Mouse (Mus musculus) liver, adult 2 months (tissue): Measurements from ENCODE around the gene Fbln2. TPM values are rescaled to one million over a fixed set of nuclear protein-coding genes. Genes with fewer than 3 reads are reported as not detected.

Source experiments
- DNase-seq: peaks from one replicate; pipeline ENCODE4 v3.0.0-alpha.2; 2011; ENCODE audit warnings: low read depth, low spot score; ENCODE audit errors: extremely low read depth
- H3K27ac ChIP-seq: fragments of 200-500 bp; replicated peaks from 2 replicates; pipeline ENCODE4 v1.5.1; 2012; ENCODE audit warnings: low read depth, mild to moderate bottlenecking, control low read depth, inconsistent platforms, low read length; ENCODE audit not compliant: insufficient read depth
- H3K27me3 ChIP-seq: fragments of 200-500 bp; 2 replicates; pipeline ENCODE4 v1.6.1; 2012; ENCODE audit warnings: mild to moderate bottlenecking, moderate library complexity, low read length, inconsistent platforms; ENCODE audit not compliant: control insufficient read depth, insufficient read depth
- H3K36me3 ChIP-seq: fragments of 200-500 bp; 2 replicates; pipeline ENCODE4 v1.6.1; 2012; ENCODE audit warnings: low read length, inconsistent platforms; ENCODE audit not compliant: control insufficient read depth, insufficient read depth
- H3K4me1 ChIP-seq: fragments of 200-500 bp; 2 replicates; pipeline ENCODE4 v1.6.1; 2011; ENCODE audit warnings: low read length; ENCODE audit not compliant: control insufficient read depth, insufficient read depth
- H3K4me3 ChIP-seq: fragments of 200-500 bp; 2 replicates; pipeline ENCODE4 v1.5.1; 2011; ENCODE audit warnings: low read depth, mild to moderate bottlenecking, control low read depth, low read length, moderate library complexity; ENCODE audit not compliant: insufficient read depth
- H3K79me2 ChIP-seq: fragments of 200-500 bp; 2 replicates; pipeline ENCODE4 v1.6.1; 2012; ENCODE audit warnings: inconsistent platforms, mild to moderate bottlenecking, low read length, moderate library complexity; ENCODE audit not compliant: control insufficient read depth, insufficient read depth
- H3K9ac ChIP-seq: fragments of 200-500 bp; 2 replicates; pipeline ENCODE4 v1.6.1; 2012; ENCODE audit warnings: low read depth, mild to moderate bottlenecking, control low read depth, inconsistent platforms, low read length
- CTCF ChIP-seq: fragments of 200-500 bp; IDR thresholded peaks from 2 replicates; pipeline ENCODE4 v1.5.1; 2011; ENCODE audit warnings: low read depth, low read length, control low read depth
- POLR2A ChIP-seq: fragments of 200-500 bp; IDR thresholded peaks from 2 replicates; pipeline ENCODE4 v1.6.1; 2011; ENCODE audit warnings: low read length, control low read depth; ENCODE audit not compliant: insufficient read depth; ENCODE audit errors: extremely low read depth
- WGBS: fragments of 180-500 bp; shearing (Covaris S2); methylation state at CpG from one replicate; pipeline ENCODE4 v1.1.7; 2018; 5-methylcytosine and 5-hydroxymethylcytosine counted together
- polyA plus RNA-seq: library from polyadenylated mRNA; depleted of rRNA; stranded (reverse); fragments of >200 nt; gene quantifications from 2 replicates; pipeline ENCODE4 v1.2.3, GENCODE M21; 2012
- total RNA-seq: library from RNA; depleted of rRNA; stranded (reverse); fragments of >200 nt; gene quantifications from 2 replicates; pipeline ENCODE4 v1.2.3, GENCODE M21; 2014

Gene Fbln2
- total and polyA plus RNA-seq, 2 experiments: 1.4 to 3.5 TPM

DNA sequence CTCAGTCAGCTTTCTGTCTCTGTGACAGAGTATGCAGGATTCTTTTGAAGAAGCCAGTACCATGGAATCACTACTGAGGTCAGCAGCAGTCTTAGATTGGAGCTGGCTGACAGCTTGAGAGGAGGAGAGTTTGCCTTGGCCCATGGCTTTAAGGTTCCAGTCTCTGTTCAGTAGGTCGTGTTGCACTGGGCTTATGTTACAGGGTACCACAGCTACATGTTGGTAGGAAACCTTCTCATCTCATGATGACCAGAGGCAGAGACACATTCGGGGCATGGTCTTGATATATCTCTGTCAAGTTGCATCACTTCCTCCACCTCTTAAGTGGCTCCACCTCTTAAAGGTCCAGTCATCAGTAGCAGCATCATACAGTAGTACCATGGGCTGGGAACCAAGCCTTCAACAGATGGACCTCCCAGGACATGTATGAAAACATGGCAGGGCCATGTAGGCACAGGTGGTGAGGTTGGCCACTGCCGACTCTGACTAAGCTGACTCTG lies 40.8 kb upstream of the Fbln2 start:
- DNase-seq: no peak
- Histone ChIP-seq H3K36me3 (peaks cover 4% of the 10 kb centered on the region; the same call in 1 of the 2 replicates), H3K27ac (no peak overlapping the region), H3K79me2 (no peaks in the 10 kb centered on the region), H3K9ac (no peak overlapping the region), H3K4me3 (no peak overlapping the region), H3K27me3 (no peaks in the 10 kb centered on the region), H3K4me1 (peaks cover 2% of the 10 kb centered on the region; the same call in 1 of the 2 replicates)
- TF ChIP-seq POLR2A (no peak), CTCF (no peak)
- WGBS: 67% methylated on average over 3 of the region's 3 CpGs

DNA sequence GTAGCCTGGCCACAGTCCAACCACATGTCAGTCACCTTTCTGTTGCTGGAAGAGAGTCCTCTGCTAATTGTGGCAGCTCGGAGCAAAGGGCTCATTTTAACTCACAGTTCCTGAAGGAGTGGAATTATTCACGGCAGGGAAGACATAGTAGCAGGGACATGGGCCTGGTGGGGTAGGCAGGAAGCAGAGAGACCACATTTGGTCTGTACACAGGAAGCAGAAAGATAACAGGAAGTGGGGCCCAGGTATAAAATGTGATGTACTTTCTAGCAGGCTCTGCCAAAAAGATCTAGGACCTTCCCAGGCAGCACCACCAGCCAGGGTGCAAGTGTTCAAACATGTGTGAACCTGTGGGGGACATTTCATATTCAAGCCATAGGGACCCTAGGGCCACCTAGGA lies 39.9 kb upstream of the Fbln2 start:
- Histone ChIP-seq H3K4me1 (peaks cover 2% of the 10 kb centered on the region; the same call in 1 of the 2 replicates), H3K4me3 (no peak overlapping the region), H3K27ac (no peak overlapping the region), H3K36me3 (peaks cover 4% of the 10 kb centered on the region; the same call in 1 of the 2 replicates), H3K27me3 (no peaks in the 10 kb centered on the region), H3K79me2 (no peaks in the 10 kb centered on the region), H3K9ac (no peak overlapping the region)
- TF ChIP-seq POLR2A (no peak), CTCF (no peak)
- WGBS: 71% methylated on average over 2 of the region's 2 CpGs
- DNase-seq: no peak

DNA sequence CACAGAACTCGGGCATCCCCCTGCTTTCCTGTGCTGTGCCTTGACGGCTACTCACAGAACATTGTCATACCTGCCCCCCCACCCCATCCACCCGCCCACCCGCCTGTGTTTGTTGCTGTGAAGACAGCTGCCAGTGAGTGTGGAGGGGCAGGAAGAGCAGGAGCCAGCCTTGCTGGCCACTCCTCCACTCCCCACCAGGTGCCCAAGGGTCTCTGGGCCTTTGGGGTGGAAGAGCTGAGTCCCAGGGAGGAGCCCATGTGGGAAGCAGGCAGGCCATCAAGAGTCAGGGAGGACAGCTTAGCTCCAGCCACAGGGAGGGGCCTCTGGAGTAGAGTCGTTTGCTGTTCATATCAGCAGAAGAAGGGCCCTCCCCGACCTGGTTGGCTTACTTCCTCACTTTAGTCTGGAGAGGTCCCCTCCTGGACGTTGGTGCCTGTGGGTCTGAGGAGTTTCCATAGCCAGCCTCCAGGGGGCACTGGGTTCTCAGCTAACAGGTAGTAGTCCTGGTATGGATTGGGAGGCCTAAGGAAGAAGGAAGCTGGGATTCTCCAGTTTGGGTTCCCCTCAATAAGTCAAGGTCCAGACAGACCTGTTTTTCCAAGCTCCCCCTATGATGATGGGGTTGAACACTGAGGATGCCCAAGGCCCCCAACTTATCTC lies 38.9 kb upstream of the Fbln2 start:
- H3K27ac ChIP-seq: no peak overlapping the region
- peaks cover 4% of the 10 kb centered on the region; the same call in 1 of the 2 replicates for H3K36me3 ChIP-seq
- no peak overlapping the region for H3K9ac ChIP-seq
- DNase-seq: no peak
- no peaks in the 10 kb centered on the region for H3K27me3 ChIP-seq
- no peak overlapping the region for H3K4me3 ChIP-seq
- no peaks in the 10 kb centered on the region for H3K79me2 ChIP-seq
- TF ChIP-seq CTCF (peak; percentile 58), POLR2A (no peak)
- H3K4me1 ChIP-seq: peaks cover 2% of the 10 kb centered on the region; the same call in 1 of the 2 replicates
- 62% methylated on average over 7 of the region's 7 CpGs for WGBS

GRCm38 (mm10) chr6:91174211-91174610 lies 38.0 kb upstream of the Fbln2 start:
- DNase-seq: peak; percentile 37

DNA sequence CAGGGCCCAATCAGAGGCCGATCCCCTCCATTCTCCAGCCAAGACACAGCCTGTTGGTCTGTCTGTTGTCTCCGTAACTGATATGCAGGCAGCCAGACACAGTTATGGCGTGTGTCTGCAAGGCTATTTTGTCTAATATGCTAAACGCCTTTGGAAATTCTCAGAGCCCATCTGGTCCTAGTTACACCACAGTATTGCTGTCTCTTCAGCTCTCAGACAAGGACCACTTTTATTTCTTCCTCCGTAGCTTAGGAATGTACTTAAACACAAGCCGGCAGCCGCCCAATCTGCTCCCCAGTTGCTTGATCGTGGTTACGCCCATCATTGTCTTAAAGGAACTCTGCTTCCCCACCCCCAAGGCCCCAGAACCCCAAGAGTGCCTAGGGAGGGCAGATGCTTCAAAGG lies 31.5 kb upstream of the Fbln2 start:
- TF ChIP-seq POLR2A: no peak
- no peak for TF ChIP-seq CTCF
- Histone ChIP-seq H3K4me1 (no peaks in the 10 kb centered on the region), H3K27me3 (no peaks in the 10 kb centered on the region), H3K79me2 (no peaks in the 10 kb centered on the region), H3K4me3 (no peak overlapping the region), H3K27ac (no peak overlapping the region), H3K9ac (no peak overlapping the region), H3K36me3 (no peaks in the 10 kb centered on the region)
- no peak for DNase-seq
- WGBS: 79% methylated on average over 9 of the region's 9 CpGs

More at GRCm38 (mm10) chr6:91174211-91174610, 38.0 kb upstream of the Fbln2 start:
- H3K27ac ChIP-seq: no peak overlapping the region
- no peaks in the 10 kb centered on the region for H3K79me2 ChIP-seq
- TF ChIP-seq CTCF: no peak
- no peak for TF ChIP-seq POLR2A
- H3K4me1 ChIP-seq: peaks cover 2% of the 10 kb centered on the region; the same call in 1 of the 2 replicates
- peaks cover 4% of the 10 kb centered on the region; the same call in 1 of the 2 replicates for H3K36me3 ChIP-seq
- no peak overlapping the region for H3K9ac ChIP-seq
- no peaks in the 10 kb centered on the region for H3K27me3 ChIP-seq
- H3K4me3 ChIP-seq: no peak overlapping the region
- WGBS: 37% methylated on average over 3 of the region's 3 CpGs

- peak; percentile 26 for DNase-seq
- WGBS: 63% methylated on average over 2 of the region's 2 CpGs
Observed at GRCm38 (mm10) chr6:91181320-91181719, 30.9 kb upstream of the Fbln2 start.

More at GRCm38 (mm10) chr6:91181320-91181719, 30.9 kb upstream of the Fbln2 start:
- no peak for TF ChIP-seq CTCF
- no peak for TF ChIP-seq POLR2A
- no peaks in the 10 kb centered on the region for H3K79me2 ChIP-seq
- H3K27ac ChIP-seq: no peak overlapping the region
- no peak overlapping the region for H3K9ac ChIP-seq
- no peaks in the 10 kb centered on the region for H3K27me3 ChIP-seq
- no peaks in the 10 kb centered on the region for H3K4me1 ChIP-seq
- H3K4me3 ChIP-seq: no peak overlapping the region
- no peaks in the 10 kb centered on the region for H3K36me3 ChIP-seq
